Mouse (Mus musculus) kidney, adult 2 months (tissue): ENCODE measurements around the gene Rptor. TPM values are rescaled to one million over a fixed set of nuclear protein-coding genes. Genes with fewer than 3 reads are reported as not detected.

Experiments
- DNase-seq: peaks from one replicate; pipeline ENCODE4 v3.0.0; 2021
- H3K27ac ChIP-seq: fragments of 200-500 bp; 2 replicates; pipeline ENCODE4 v1.5.1; 2012; ENCODE audit warnings: low read depth, low read length, control low read depth, inconsistent platforms; ENCODE audit not compliant: insufficient read depth
- H3K27me3 ChIP-seq: fragments of 200-500 bp; replicated peaks from 2 replicates; pipeline ENCODE4 v1.6.1; 2012; ENCODE audit warnings: mild to moderate bottlenecking, moderate library complexity, low read length, inconsistent platforms; ENCODE audit not compliant: control insufficient read depth, insufficient read depth
- H3K36me3 ChIP-seq: fragments of 200-500 bp; 2 replicates; pipeline ENCODE4 v1.6.1; 2012; ENCODE audit warnings: mild to moderate bottlenecking, moderate library complexity, low read length, inconsistent platforms; ENCODE audit not compliant: control insufficient read depth, insufficient read depth
- H3K4me1 ChIP-seq: fragments of 200-500 bp; 2 replicates; pipeline ENCODE4 v1.6.1; 2011; ENCODE audit warnings: low read length; ENCODE audit not compliant: control insufficient read depth, insufficient read depth
- H3K4me3 ChIP-seq: fragments of 200-500 bp; 2 replicates; pipeline ENCODE4 v1.5.1; 2011; ENCODE audit warnings: mild to moderate bottlenecking, low read depth, low read length, control low read depth; ENCODE audit not compliant: insufficient read depth
- CTCF ChIP-seq: fragments of 200-500 bp; conservative IDR thresholded peaks from 2 replicates; pipeline ENCODE4 v1.5.1; 2011; ENCODE audit warnings: low read depth, mild to moderate bottlenecking, control low read depth, low read length, moderate library complexity, mixed read lengths; ENCODE audit not compliant: insufficient read depth, insufficient read length
- POLR2A ChIP-seq: fragments of 200-500 bp; IDR thresholded peaks from one replicate; pipeline ENCODE4 v1.6.1; 2011; ENCODE audit warnings: low read depth, low read length, control low read depth
- WGBS: fragments of 180-500 bp; shearing (Covaris S2); methylation state at CpG from one replicate; pipeline ENCODE4 v1.1.7; 2018; 5-methylcytosine and 5-hydroxymethylcytosine counted together
- polyA plus RNA-seq: library from polyadenylated mRNA; depleted of rRNA; stranded (reverse); fragments of >200 nt; gene quantifications from 2 replicates; pipeline ENCODE4 v1.2.3, GENCODE M21; 2012

The Rptor gene
- polyA plus RNA-seq, 1 experiment = 20.7 TPM

DNA sequence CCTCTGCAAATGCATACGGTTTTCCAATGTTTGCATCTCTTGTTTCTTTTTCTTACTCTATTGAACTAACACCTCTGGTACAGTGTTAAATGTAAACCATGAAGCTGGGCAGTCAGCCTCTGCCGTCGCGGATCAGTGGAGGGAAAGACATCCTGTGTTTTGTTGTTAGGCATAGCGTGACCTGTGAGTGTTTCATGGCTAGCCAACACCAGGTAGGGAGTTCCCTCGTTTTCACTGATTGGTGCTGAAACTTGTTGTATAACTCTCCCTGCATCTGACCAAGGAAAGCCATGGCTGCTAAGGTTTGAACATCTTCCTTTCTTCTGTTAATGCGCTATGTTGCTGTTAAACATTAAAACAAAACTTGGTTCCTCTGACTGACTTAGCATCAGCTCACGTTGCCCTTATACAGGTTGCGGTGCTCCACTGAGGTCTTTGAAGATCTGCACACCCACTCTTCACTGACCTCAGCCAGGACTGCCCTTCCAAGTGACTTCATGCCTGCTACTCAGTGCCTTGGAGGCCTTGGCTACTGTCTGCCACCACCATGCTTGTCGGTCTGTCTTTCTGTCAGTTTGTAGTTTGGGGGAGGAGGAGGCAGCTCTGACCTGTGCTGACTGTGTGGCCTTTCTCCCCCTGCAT is 189.3 kb downstream of the Rptor start:
- Histone ChIP-seq H3K27ac (no peak overlapping the region), H3K4me1 (peaks cover 10% of the 10 kb centered on the region; the same call in 1 of the 2 replicates), H3K36me3 (no peaks in the 10 kb centered on the region), H3K27me3 (no peaks in the 10 kb centered on the region), H3K4me3 (no peak overlapping the region)
- TF ChIP-seq POLR2A (no peak), CTCF (no peak)
- WGBS = 40% methylated on average over 10 of the region's 10 CpGs
- peak; percentile 75 for DNase-seq

DNA sequence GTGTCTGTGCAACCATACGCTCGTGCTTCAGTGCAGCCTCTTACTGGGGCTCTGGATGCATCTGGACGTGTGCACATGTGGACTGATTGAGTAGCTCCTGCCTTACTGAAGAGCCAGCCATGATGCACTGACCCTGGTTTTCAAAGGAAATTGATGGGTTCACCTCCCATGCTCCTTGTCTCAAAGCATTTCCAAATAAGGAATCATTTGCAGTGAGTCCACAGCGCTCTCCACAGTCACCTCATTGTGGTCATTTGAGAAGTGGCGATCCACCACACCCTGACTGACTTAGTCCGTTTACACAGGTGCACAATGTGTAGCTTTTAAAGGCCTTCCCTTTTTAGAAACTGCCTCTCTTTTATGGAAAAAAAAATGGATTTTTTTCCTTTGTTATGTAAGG is 190.7 kb downstream of the Rptor start:
- TF ChIP-seq CTCF (no peak), POLR2A (no peak)
- Histone ChIP-seq H3K4me3 (no peak overlapping the region), H3K27ac (no peak overlapping the region), H3K27me3 (no peaks in the 10 kb centered on the region), H3K36me3 (no peaks in the 10 kb centered on the region), H3K4me1 (peaks cover 10% of the 10 kb centered on the region; the same call in 1 of the 2 replicates)
- WGBS = 86% methylated on average over 6 of the region's 6 CpGs
- no peak for DNase-seq

DNA sequence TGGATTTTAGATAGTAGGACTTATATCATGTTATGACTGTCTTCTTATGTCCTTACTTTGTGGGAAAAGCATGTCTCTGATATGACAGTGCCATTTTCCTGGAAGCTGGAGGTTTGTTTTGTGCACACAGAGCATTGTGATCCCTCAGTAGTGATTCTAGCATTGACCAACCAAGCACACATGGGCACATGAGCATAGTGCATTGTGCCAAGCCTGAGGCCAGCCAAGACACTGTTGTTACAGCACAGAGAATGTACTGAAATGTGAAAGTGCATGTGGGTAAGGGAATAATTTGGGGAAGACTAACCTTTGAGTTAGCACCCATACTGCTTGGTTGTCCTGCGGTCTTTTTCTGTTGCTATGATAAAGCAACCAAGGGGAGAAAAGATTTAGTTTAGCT is 191.3 kb downstream of the Rptor start:
- Histone ChIP-seq H3K27me3 (no peaks in the 10 kb centered on the region), H3K36me3 (no peaks in the 10 kb centered on the region), H3K4me1 (peaks cover 10% of the 10 kb centered on the region; the same call in 1 of the 2 replicates), H3K27ac (no peak overlapping the region), H3K4me3 (no peak overlapping the region)
- TF ChIP-seq CTCF = no peak
- TF ChIP-seq POLR2A = no peak
- 89% methylated on average over 1 of the region's 1 CpGs for WGBS
- peak; percentile 45 for DNase-seq

DNA sequence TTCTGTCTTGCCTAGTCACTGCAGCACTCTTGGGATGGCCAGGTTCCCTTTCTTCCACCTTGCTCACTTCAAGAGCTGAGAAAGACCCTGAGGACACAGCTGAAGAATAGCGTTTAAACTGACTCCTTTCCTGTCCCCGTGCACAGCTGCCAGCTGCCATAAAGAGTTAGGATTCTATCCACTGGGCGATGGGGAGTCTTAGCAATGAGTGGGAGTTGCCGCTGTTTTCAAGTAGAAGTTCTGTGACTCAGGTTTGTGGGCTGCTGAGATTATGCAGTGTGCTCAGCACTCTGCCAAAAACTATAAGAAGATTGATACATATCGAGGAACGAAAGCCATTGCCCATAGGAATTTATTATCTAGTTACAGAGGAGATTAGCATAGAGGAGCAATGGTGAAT is 192.0 kb downstream of the Rptor start:
- H3K4me3 ChIP-seq = no peak overlapping the region
- peaks cover 10% of the 10 kb centered on the region; the same call in 1 of the 2 replicates for H3K4me1 ChIP-seq
- no peaks in the 10 kb centered on the region for H3K36me3 ChIP-seq
- TF ChIP-seq POLR2A (no peak), CTCF (no peak)
- H3K27ac ChIP-seq = no peak overlapping the region
- no peaks in the 10 kb centered on the region for H3K27me3 ChIP-seq
- WGBS = 61% methylated on average over 6 of the region's 6 CpGs
- DNase-seq = no peak

DNA sequence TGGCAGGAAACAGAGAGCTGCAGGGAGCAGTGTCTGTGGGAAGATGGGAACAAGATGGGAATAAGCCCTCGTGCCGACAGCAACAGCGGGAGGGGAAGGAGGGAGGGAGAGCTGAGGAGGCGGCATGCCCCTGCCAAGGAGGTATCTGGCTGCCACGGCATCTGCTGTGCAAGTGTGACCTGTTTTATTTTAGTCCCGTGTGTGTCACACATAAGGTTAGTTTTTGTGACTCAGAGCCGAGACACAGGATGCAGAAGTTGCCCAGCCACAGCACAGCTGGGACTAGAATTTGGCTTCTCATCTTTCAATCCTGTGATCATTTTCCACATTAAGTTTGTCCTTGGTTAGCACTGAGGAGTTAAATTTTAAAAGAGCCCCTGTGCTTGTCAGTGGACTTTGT is 193.7 kb downstream of the Rptor start:
- H3K27ac ChIP-seq = peak overlapping the region; percentile 32; the same call in 1 of the 2 replicates
- WGBS = 45% methylated on average over 7 of the region's 7 CpGs
- H3K4me3 ChIP-seq = no peak overlapping the region
- peaks cover 10% of the 10 kb centered on the region; the same call in 1 of the 2 replicates for H3K4me1 ChIP-seq
- H3K36me3 ChIP-seq = no peaks in the 10 kb centered on the region
- peak; percentile 62 for DNase-seq
- H3K27me3 ChIP-seq = no peaks in the 10 kb centered on the region
- no peak for TF ChIP-seq CTCF
- no peak for TF ChIP-seq POLR2A

DNA sequence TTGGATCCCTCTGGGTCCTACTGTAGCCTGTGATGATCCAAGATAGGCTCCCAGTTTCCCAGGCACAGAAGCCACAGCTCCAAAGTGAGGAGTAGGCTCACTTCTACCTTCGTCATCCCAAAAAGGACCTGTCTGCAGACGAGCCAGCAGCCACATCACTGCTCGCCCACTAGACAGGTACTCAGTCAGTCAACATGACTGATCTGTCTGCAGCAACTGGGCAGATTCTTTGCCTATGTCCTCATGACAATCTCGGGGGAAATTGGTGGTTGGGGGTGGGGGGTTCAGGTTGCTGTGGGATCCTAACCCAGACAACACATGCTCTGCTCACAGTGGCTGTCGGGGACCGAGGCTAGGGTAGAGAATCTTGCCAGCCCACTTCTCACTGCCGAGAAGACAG is 194.1 kb downstream of the Rptor start:
- DNase-seq = no peak
- Histone ChIP-seq H3K27ac (no peak overlapping the region), H3K4me1 (peaks cover 10% of the 10 kb centered on the region; the same call in 1 of the 2 replicates), H3K4me3 (no peak overlapping the region), H3K36me3 (no peaks in the 10 kb centered on the region), H3K27me3 (no peaks in the 10 kb centered on the region)
- TF ChIP-seq CTCF = no peak
- no peak for TF ChIP-seq POLR2A
- 67% methylated on average over 7 of the region's 7 CpGs for WGBS

DNA sequence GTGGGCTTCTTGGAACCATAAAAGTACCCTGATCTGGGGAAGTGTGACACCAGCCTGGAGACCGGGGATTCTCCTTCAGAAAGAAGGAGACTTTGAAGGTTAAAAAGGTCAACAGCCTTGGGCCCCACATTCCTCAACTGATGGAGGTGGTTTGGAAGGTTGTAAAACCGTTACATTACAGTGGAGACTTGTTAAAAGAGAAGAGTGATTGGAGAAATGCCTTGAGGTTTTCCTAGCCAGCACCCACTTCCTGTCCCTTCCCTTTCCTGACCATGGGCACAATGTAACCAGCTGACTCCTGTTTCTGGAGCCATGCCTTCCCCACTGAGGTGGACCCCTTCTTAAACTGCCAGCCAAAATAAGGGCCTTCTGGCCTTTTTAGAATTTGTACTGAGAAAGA is 196.8 kb downstream of the Rptor start:
- WGBS = 63% methylated on average over 2 of the region's 2 CpGs
- Histone ChIP-seq H3K4me3 (no peak overlapping the region), H3K36me3 (no peaks in the 10 kb centered on the region), H3K27me3 (no peaks in the 10 kb centered on the region), H3K4me1 (peaks cover 10% of the 10 kb centered on the region; the same call in 1 of the 2 replicates), H3K27ac (no peak overlapping the region)
- no peak for DNase-seq
- TF ChIP-seq CTCF (no peak), POLR2A (no peak)
